Mouse (Mus musculus) frontal cortex, adult 2 months (tissue): ENCODE results near the gene Bpifa3. TPM values are rescaled to one million over a fixed set of nuclear protein-coding genes. Genes with fewer than 3 reads are reported as not detected.
"Not testable (repeated sequence)": the region's sequence is repeated elsewhere in the genome, so short reads cannot be mapped to it uniquely, and the experiment has no call there.

Experiments
- DNase-seq, 2 experiments: peaks; one replicate each; pipeline ENCODE4 v3.0.0; 2022; ENCODE audit warnings: low spot score in 1 of 2; ENCODE audit errors: extremely low spot score in 1 of 2
- polyA plus RNA-seq: library from polyadenylated mRNA; depleted of rRNA; stranded (reverse); fragments of >200 nt; gene quantifications from 2 replicates; pipeline ENCODE4 v1.2.3, GENCODE M21; 2012; rRNA removed

The Bpifa3 gene
- not detected in 2 replicates for polyA plus RNA-seq

DNA sequence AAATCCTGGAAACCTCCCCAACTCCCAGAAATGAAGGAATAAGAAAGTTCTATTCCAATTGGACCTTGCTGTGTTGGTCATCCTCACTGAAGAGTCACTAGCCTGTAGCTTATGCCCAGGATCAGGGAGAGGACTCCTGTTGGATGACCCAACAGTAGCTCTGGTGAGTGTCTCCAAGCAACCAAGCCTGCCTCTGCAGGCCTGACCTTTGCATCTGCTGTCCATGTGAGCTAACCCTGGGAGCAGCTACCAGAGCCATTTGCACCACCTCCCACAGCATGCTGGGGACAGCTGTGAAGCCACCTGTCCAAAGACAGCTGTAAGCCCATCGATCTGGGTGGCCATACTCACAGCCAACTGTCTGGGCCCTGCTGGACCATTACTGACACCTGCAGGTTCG, at the start of gene Bpifa3:
TSS of gene Bpifa3 (plus strand) at position 217 of the 400 bp plus-strand sequence.
- no peak for DNase-seq

DNA sequence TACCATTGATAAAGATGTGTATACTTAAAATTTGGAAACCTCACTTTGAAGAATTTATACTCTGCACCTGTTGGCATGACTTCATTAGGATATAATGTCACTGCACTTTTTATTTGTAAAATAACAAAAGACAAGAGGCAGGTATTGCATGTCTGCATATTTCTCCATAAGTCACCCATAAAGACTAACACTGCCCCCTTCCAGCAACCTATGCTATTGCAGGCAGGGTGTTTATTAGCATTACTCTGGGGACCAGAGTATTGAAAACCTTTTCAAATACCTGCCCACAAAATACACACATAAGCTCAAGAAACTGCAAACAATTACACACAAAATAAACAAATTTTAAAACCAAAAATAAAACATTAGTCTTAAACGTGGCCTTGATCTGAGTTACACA, 32.4 kb upstream of the Bpifa3 start:
- peak in 1 of 2 experiments; percentile 8 for DNase-seq

DNA sequence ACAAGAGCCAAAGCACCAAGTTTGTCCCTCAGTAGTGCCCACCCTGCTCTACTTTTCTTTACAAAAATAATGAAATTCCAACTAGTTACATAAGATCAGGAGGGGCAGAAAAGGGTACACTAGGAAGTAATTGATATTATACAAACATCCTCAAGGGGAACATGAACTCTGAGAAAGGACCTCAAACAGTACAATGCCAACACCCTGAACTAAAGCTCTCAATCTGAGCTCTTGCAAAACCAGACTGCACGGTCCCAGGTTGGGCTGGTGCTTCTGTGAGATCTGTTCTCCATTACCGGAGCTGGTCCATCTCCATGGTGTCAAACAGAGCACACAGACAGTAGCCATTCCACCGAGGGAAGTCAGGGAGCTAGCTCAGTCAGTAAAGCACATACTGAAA, 12.8 kb upstream of the Bpifa3 start:
- DNase-seq: no peak

- no peak for DNase-seq
These were observed 12.4 kb downstream of the Bpifa3 start, which contains the start of gene Bpifa1 for GRCm38 (mm10) chr2:154142580-154142979. Gene Bpifa1 (plus strand): TSS chr2:154142880.

- no peak for DNase-seq
These were observed 13.6 kb downstream of the Bpifa3 start for GRCm38 (mm10) chr2:154143735-154144134.

DNA sequence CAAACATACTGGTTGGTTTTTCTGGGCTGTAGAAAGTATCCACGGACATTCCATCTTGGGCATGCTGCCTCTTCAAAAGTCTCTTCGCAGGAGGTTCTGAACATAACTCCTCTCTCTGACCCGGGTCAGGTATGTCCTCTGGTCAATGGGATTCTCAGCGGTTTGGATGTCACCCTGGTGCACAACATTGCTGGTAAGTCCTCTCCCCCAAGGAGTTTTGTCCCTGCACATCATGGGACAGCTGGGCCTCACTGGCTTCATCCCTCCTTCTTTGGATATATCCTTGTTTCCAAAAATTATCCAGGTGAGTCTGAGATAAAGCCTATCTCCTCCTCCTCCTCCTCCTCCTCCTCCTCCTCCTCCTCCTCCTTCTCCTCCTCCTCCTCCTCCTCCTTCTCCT, 17.4 kb downstream of the Bpifa3 start:
- no peak for DNase-seq

GRCm38 (mm10) chr2:154158433-154158832, 28.3 kb downstream of the Bpifa3 start:
- DNase-seq: peak in 1 of 2 experiments; percentile 61

DNA sequence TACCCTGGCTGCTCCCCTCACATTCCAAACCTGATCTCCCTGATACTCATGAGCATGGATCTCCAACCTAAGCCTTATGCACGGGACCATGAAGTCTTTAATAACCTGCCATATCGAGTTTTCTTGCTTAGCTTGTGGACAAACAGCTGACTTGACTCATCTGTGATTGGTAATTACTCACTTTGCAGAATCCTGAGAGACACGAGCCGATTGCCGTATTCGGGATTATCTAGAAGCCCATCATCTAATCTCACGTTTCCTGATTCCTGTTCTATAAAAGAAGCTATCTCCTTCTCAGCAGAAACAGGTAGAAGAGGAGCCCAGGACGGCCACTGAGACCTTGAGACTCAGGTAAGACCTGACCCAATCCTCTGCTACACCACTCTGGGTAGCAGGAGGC, 32.2 kb downstream of the Bpifa3 start, which contains the start of gene Bpifa5:
TSS of gene Bpifa5 (plus strand) at position 301 of the 400 bp plus-strand sequence.
- no peak for DNase-seq

- DNase-seq: no peak
These were observed 33.2 kb downstream of the Bpifa3 start for GRCm38 (mm10) chr2:154163306-154163705.

GRCm38 (mm10) chr2:154169172-154169571, 39.0 kb downstream of the Bpifa3 start:
- no peak for DNase-seq

- no peak for DNase-seq
These were observed 41.5 kb downstream of the Bpifa3 start for GRCm38 (mm10) chr2:154171621-154172020.

- DNase-seq: peak in 1 of 2 experiments; percentile 60
These were observed 43.2 kb downstream of the Bpifa3 start for GRCm38 (mm10) chr2:154173313-154173712.

DNA sequence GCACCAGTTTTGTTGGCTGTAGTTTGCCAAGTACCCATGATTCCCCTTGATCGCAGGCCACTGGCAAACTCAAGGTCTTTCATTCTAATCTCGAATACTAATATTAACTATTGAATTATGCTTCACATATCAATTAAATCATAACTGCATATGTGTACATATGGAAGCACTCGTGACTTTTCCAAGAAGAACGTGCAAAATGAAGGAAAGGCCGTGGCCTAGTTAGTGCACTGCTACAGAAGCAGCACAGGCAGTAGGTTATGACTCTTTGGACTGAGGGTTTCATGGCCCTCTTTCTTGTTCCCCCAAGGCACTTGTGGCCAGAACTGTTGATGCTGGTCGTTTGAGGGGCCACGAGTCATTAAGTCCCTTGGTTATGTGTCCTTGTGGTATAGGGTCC, 51.8 kb downstream of the Bpifa3 start:
- DNase-seq: not testable (repeated sequence)

DNA sequence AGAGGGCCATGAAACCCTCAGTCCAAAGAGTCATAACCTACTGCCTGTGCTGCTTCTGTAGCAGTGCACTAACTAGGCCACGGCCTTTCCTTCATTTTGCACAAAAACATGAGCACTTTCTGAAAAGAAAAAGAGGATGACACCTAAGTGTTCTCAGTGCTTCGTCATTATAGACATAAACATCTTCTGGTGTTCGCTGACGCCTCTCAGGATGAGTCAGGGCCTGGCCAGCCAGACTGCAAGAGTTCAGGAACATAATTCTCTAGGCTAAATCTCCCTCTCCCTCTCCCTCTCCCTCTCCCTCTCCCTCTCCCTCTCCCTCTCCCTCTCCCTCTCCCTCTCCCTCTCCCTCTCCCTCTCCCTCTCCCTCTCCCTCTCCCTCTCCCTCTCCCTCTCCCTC, 52.9 kb downstream of the Bpifa3 start:
- DNase-seq: peak in 1 of 2 experiments; percentile 58

- no peak for DNase-seq
These were observed 55.2 kb downstream of the Bpifa3 start for GRCm38 (mm10) chr2:154185319-154185718.

- DNase-seq: peak in 1 of 2 experiments; percentile 20
These were observed 55.6 kb downstream of the Bpifa3 start for GRCm38 (mm10) chr2:154185748-154186147.

DNA sequence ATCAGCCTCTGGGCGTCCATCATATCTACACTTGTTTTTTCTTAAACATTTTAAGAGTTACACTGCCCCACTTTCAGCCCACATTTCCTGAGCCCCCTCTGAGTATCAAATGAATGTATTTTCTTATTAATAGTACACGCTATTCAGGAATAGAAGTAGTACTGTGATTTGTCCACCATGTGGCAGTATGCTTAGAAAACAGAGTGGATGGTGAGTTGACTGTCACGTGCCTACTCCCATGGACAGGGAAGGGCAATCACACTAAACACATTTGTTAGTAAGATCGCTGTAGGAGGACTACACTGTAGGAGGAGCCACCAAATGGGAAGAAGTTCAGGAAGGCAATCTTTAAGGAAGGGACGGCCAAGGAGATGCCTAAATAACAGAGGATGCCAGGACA, 57.3 kb downstream of the Bpifa3 start:
- no peak for DNase-seq

Other genes with a start within 250 kb of the Bpifa3 start
- 0.44 and 2.0 TPM in 2 replicates for gene Bpifb6, start 229.9 kb upstream of the Bpifa3 start, polyA plus RNA-seq
- gene Bpifb3, start 212.1 kb upstream of the Bpifa3 start, polyA plus RNA-seq: 0.04 and 1.5 TPM in 2 replicates
- 1.5 and 9.4 TPM in 2 replicates for gene Bpifb4, start 192.1 kb upstream of the Bpifa3 start, polyA plus RNA-seq
- gene Bpifa6, start 155.4 kb upstream of the Bpifa3 start, polyA plus RNA-seq: not detected in 2 replicates
- gene Bpifa2, start 122.1 kb upstream of the Bpifa3 start, polyA plus RNA-seq: not detected in 2 replicates
- not detected in 2 replicates for gene Bpifa1, start 12.5 kb downstream of the Bpifa3 start, polyA plus RNA-seq
- gene Bpifa5, start 32.3 kb downstream of the Bpifa3 start, polyA plus RNA-seq: not detected in 2 replicates
- gene Bpifb1, start 60.5 kb downstream of the Bpifa3 start, polyA plus RNA-seq: 0.36 and 0.40 TPM in 2 replicates
- 0.14 and 0.17 TPM in 2 replicates for gene Bpifb5, start 93.4 kb downstream of the Bpifa3 start, polyA plus RNA-seq
- not detected in 2 replicates for gene Bpifb9a, start 127.5 kb downstream of the Bpifa3 start, polyA plus RNA-seq
- gene Bpifb9b, start 176.9 kb downstream of the Bpifa3 start, polyA plus RNA-seq: not detected in 2 replicates
- gene Cdk5rap1, start 242.7 kb downstream of the Bpifa3 start, polyA plus RNA-seq: 13.6 and 19.0 TPM in 2 replicates